Mouse (Mus musculus): ENCODE measurements around the gene Olfr1015. TPM values are rescaled to one million over a fixed set of nuclear protein-coding genes. Genes with fewer than 3 reads are reported as not detected.

Olfr1015 gene
- polyA plus RNA-seq (2012; rRNA removed) = not detected in 2 replicates

DNA sequence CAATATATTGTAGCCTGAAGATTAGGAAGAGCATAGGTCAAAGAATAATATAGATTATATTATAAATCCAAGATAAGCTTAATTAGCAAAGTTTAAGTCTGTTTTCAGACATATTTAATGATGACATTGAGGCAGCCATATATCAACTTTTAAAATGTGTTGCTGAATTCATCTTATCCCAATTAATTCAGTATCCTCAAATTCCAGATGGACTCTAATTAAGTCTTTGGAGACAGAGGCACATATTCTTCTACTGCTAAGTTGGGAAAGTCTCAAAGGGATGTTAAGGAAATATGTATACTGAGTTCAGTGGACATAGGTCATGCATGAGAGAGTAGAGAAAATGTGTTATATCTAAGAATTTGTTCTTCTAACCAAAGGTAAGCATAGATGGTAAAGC, at the start of gene Olfr1015:
Olfr1015 (plus strand) TSS at position 301 of the 400 bp plus-strand sequence.
- no peak for DNase-seq
- no peak within 1 kb of the TSS for H3K4me3 ChIP-seq (replicated peaks; ENCODE audit: extremely low read depth, low read depth, low read length)
- no peaks in the 10 kb centered on the region for H3K4me1 ChIP-seq (ENCODE audit: control insufficient read depth, insufficient read depth, low read length)
- TF ChIP-seq POLR2A (IDR thresholded peaks at IDR 0.05; ENCODE audit: borderline replicate concordance, extremely low read depth, low read depth, low read length) = no peak
- TF ChIP-seq CTCF (IDR thresholded peaks at IDR 0.05; ENCODE audit: insufficient read depth, low read length) = no peak

- no peak overlapping the region for H3K4me3 ChIP-seq (replicated peaks; ENCODE audit: extremely low read depth, low read depth, low read length)
- TF ChIP-seq CTCF (IDR thresholded peaks at IDR 0.05; ENCODE audit: insufficient read depth, low read length) = no peak
- no peak for TF ChIP-seq POLR2A (IDR thresholded peaks at IDR 0.05; ENCODE audit: borderline replicate concordance, extremely low read depth, low read depth, low read length)
- no peak for DNase-seq
- 80% methylated on average over 4 of the region's 4 CpGs for WGBS
- no peaks in the 10 kb centered on the region for H3K4me1 ChIP-seq (ENCODE audit: control insufficient read depth, insufficient read depth, low read length)
These were observed 28.0 kb upstream of the Olfr1015 start for GRCm38 (mm10) chr2:85753822-85754221.

- TF ChIP-seq CTCF (IDR thresholded peaks at IDR 0.05; ENCODE audit: insufficient read depth, low read length) = no peak
- no peak for TF ChIP-seq POLR2A (IDR thresholded peaks at IDR 0.05; ENCODE audit: borderline replicate concordance, extremely low read depth, low read depth, low read length)
- H3K4me1 ChIP-seq (ENCODE audit: control insufficient read depth, insufficient read depth, low read length) = no peaks in the 10 kb centered on the region
- 63% methylated on average over 1 of the region's 1 CpGs for WGBS
- DNase-seq = no peak
- no peak within 1 kb of the TSS for H3K4me3 ChIP-seq (replicated peaks; ENCODE audit: extremely low read depth, low read depth, low read length)
These were observed 19.2 kb upstream of the Olfr1015 start, which contains the start of gene Olfr1012 for GRCm38 (mm10) chr2:85762666-85763065. Gene Olfr1012, minus strand, starts transcription at chr2:85762766.

- DNase-seq = no peak
- Histone ChIP-seq H3K4me3 (replicated peaks; ENCODE audit: extremely low read depth, low read depth, low read length) (no peak within 1 kb of the TSS), H3K4me1 (ENCODE audit: control insufficient read depth, insufficient read depth, low read length) (no peaks in the 10 kb centered on the region)
- TF ChIP-seq POLR2A (IDR thresholded peaks at IDR 0.05; ENCODE audit: borderline replicate concordance, extremely low read depth, low read depth, low read length) (no peak), CTCF (IDR thresholded peaks at IDR 0.05; ENCODE audit: insufficient read depth, low read length) (no peak)
These were observed 15.0 kb upstream of the Olfr1015 start, which contains the start of gene Olfr1013 for GRCm38 (mm10) chr2:85766798-85767197. Gene Olfr1013, plus strand, starts transcription at chr2:85767098.

DNA sequence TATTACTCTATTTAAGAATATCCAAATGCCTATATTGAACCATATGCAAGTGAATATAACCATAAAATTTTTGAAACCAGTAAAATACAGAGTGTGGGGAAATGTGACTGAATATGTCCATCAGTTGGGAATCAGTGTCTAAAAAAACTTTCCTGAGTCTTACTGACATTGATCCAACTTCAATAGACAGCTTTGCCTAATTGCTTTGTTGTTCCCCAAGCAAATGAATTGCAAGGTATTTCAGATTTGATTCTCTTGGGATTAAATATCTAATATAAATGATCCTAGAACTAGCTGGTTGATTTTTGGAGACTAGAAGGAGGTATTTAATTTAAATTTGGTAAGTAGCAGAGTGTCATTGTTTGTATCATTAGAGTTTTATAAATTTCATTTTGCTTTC, 9.4 kb upstream of the Olfr1015 start, which contains the start of gene Olfr1014:
Olfr1014 (plus strand) TSS at position 301 of the 400 bp plus-strand sequence.
- Histone ChIP-seq H3K4me3 (replicated peaks; ENCODE audit: extremely low read depth, low read depth, low read length) (no peak within 1 kb of the TSS), H3K4me1 (ENCODE audit: control insufficient read depth, insufficient read depth, low read length) (no peaks in the 10 kb centered on the region)
- no peak for TF ChIP-seq POLR2A (IDR thresholded peaks at IDR 0.05; ENCODE audit: borderline replicate concordance, extremely low read depth, low read depth, low read length)
- TF ChIP-seq CTCF (IDR thresholded peaks at IDR 0.05; ENCODE audit: insufficient read depth, low read length) = no peak
- DNase-seq = no peak

DNA sequence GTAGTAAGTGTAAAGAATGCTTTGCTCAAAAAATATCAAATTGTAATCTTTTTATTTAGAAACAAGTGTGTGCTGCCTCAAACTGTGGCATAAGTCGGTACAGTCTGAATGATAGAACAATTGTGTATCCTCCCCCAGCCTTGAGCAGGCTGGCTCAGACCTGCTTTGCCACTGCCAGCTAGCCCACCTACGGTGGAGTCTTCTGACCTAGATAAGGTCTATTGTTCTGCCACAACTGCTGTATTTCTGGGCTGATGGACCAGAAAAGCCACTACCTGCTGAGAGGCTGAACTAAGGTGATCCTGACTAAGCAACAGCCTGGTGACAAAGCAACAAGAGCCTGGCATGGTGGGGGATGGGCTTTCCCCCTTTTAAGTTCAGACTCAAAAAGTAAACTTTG, 10.5 kb downstream of the Olfr1015 start:
- WGBS = 56% methylated on average over 2 of the region's 2 CpGs
- Histone ChIP-seq H3K4me1 (ENCODE audit: control insufficient read depth, insufficient read depth, low read length) (no peaks in the 10 kb centered on the region), H3K4me3 (replicated peaks; ENCODE audit: extremely low read depth, low read depth, low read length) (no peak overlapping the region)
- DNase-seq = no peak
- TF ChIP-seq CTCF (IDR thresholded peaks at IDR 0.05; ENCODE audit: insufficient read depth, low read length) (no peak), POLR2A (IDR thresholded peaks at IDR 0.05; ENCODE audit: borderline replicate concordance, extremely low read depth, low read depth, low read length) (no peak)

- Histone ChIP-seq H3K4me3 (replicated peaks; ENCODE audit: extremely low read depth, low read depth, low read length) (no peak within 1 kb of the TSS), H3K4me1 (ENCODE audit: control insufficient read depth, insufficient read depth, low read length) (no peaks in the 10 kb centered on the region)
- WGBS = 88% methylated on average over 2 of the region's 2 CpGs
- no peak for DNase-seq
- TF ChIP-seq POLR2A (IDR thresholded peaks at IDR 0.05; ENCODE audit: borderline replicate concordance, extremely low read depth, low read depth, low read length) (no peak), CTCF (IDR thresholded peaks at IDR 0.05; ENCODE audit: insufficient read depth, low read length) (no peak)
These were observed 20.6 kb downstream of the Olfr1015 start, which contains the start of gene Olfr1016 for GRCm38 (mm10) chr2:85802444-85802843. Gene Olfr1016, minus strand, starts transcription at chr2:85802544.

GRCm38 (mm10) chr2:85804501-85804900, 22.7 kb downstream of the Olfr1015 start:
- 73% methylated on average over 4 of the region's 4 CpGs for WGBS
- DNase-seq = no peak
- no peak for TF ChIP-seq POLR2A (IDR thresholded peaks at IDR 0.05; ENCODE audit: borderline replicate concordance, extremely low read depth, low read depth, low read length)
- TF ChIP-seq CTCF (IDR thresholded peaks at IDR 0.05; ENCODE audit: insufficient read depth, low read length) = no peak
- Histone ChIP-seq H3K4me1 (ENCODE audit: control insufficient read depth, insufficient read depth, low read length) (no peaks in the 10 kb centered on the region), H3K4me3 (replicated peaks; ENCODE audit: extremely low read depth, low read depth, low read length) (no peak overlapping the region)

- DNase-seq = no peak
- H3K4me3 ChIP-seq (replicated peaks; ENCODE audit: extremely low read depth, low read depth, low read length) = no peak within 1 kb of the TSS
- no peaks in the 10 kb centered on the region for H3K4me1 ChIP-seq (ENCODE audit: control insufficient read depth, insufficient read depth, low read length)
- TF ChIP-seq CTCF (IDR thresholded peaks at IDR 0.05; ENCODE audit: insufficient read depth, low read length) (no peak), POLR2A (IDR thresholded peaks at IDR 0.05; ENCODE audit: borderline replicate concordance, extremely low read depth, low read depth, low read length) (no peak)
These were observed 36.4 kb downstream of the Olfr1015 start, which contains the start of gene Olfr1018 for GRCm38 (mm10) chr2:85818179-85818578. Gene Olfr1018, plus strand, starts transcription at chr2:85818479.

Other genes starting within 250 kb of the Olfr1015 start
- gene Olfr996, start 202.8 kb upstream of the Olfr1015 start, polyA plus RNA-seq (2012; rRNA removed) = not detected in 2 replicates
- gene Olfr998, start 193.1 kb upstream of the Olfr1015 start, polyA plus RNA-seq (2012; rRNA removed) = not detected in 2 replicates
- not detected in 2 replicates for gene Olfr1000, start 170.1 kb upstream of the Olfr1015 start, polyA plus RNA-seq (2012; rRNA removed)
- gene Olfr1002, start 131.3 kb upstream of the Olfr1015 start, polyA plus RNA-seq (2012; rRNA removed) = not detected in 2 replicates
- gene Olfr154, start 117.6 kb upstream of the Olfr1015 start, polyA plus RNA-seq (2012; rRNA removed) = not detected in 2 replicates
- not detected in 2 replicates for gene Olfr1006, start 103.2 kb upstream of the Olfr1015 start, polyA plus RNA-seq (2012; rRNA removed)
- gene Olfr1008, start 92.6 kb upstream of the Olfr1015 start, polyA plus RNA-seq (2012; rRNA removed) = not detected in 2 replicates
- gene Olfr1009, start 66.6 kb upstream of the Olfr1015 start, polyA plus RNA-seq (2012; rRNA removed) = not detected in 2 replicates
- not detected in 2 replicates for gene Olfr1012, start 19.3 kb upstream of the Olfr1015 start, polyA plus RNA-seq (2012; rRNA removed)
- gene Olfr1013, start 14.9 kb upstream of the Olfr1015 start, polyA plus RNA-seq (2012; rRNA removed) = not detected in 2 replicates
- gene Olfr1014, start 9.3 kb upstream of the Olfr1015 start, polyA plus RNA-seq (2012; rRNA removed) = not detected in 2 replicates
- gene Olfr1016, start 20.5 kb downstream of the Olfr1015 start, polyA plus RNA-seq (2012; rRNA removed) = not detected in 2 replicates
- gene Olfr1018, start 36.5 kb downstream of the Olfr1015 start, polyA plus RNA-seq (2012; rRNA removed) = not detected in 2 replicates
- gene Olfr1019, start 63.5 kb downstream of the Olfr1015 start, polyA plus RNA-seq (2012; rRNA removed) = not detected in 2 replicates
- gene Olfr1020, start 65.0 kb downstream of the Olfr1015 start, polyA plus RNA-seq (2012; rRNA removed) = not detected in 2 replicates
- not detected in 2 replicates for gene Olfr1022, start 86.6 kb downstream of the Olfr1015 start, polyA plus RNA-seq (2012; rRNA removed)
- gene Olfr1023, start 103.6 kb downstream of the Olfr1015 start, polyA plus RNA-seq (2012; rRNA removed) = not detected in 2 replicates
- gene Olfr1024, start 123.0 kb downstream of the Olfr1015 start, polyA plus RNA-seq (2012; rRNA removed) = not detected in 2 replicates
- gene Olfr1025-ps1, start 133.2 kb downstream of the Olfr1015 start, polyA plus RNA-seq (2012; rRNA removed) = not detected in 2 replicates
- not detected in 2 replicates for gene Olfr1026, start 139.5 kb downstream of the Olfr1015 start, polyA plus RNA-seq (2012; rRNA removed)
- gene Olfr1028, start 168.4 kb downstream of the Olfr1015 start, polyA plus RNA-seq (2012; rRNA removed) = not detected in 2 replicates
- not detected in 2 replicates for gene Olfr1029, start 191.9 kb downstream of the Olfr1015 start, polyA plus RNA-seq (2012; rRNA removed)
- not detected in 2 replicates for gene Olfr1030, start 197.3 kb downstream of the Olfr1015 start, polyA plus RNA-seq (2012; rRNA removed)
- gene Olfr1031, start 208.3 kb downstream of the Olfr1015 start, polyA plus RNA-seq (2012; rRNA removed) = not detected in 2 replicates
- not detected in 2 replicates for gene Olfr1032, start 223.5 kb downstream of the Olfr1015 start, polyA plus RNA-seq (2012; rRNA removed)
- 0.36 and 0.45 TPM in 2 replicates for gene Olfr1033, start 238.6 kb downstream of the Olfr1015 start, polyA plus RNA-seq (2012; rRNA removed)

Measured in lung, adult 2 months (tissue).